Mouse (Mus musculus): Measurements from ENCODE around the gene Crebrf. TPM values are rescaled to one million over a fixed set of nuclear protein-coding genes. Genes with fewer than 3 reads are reported as not detected.

Gene Crebrf
- total and polyA plus RNA-seq, 3 experiments, result 5.8 to 8.1 (median 6.8) TPM

DNA sequence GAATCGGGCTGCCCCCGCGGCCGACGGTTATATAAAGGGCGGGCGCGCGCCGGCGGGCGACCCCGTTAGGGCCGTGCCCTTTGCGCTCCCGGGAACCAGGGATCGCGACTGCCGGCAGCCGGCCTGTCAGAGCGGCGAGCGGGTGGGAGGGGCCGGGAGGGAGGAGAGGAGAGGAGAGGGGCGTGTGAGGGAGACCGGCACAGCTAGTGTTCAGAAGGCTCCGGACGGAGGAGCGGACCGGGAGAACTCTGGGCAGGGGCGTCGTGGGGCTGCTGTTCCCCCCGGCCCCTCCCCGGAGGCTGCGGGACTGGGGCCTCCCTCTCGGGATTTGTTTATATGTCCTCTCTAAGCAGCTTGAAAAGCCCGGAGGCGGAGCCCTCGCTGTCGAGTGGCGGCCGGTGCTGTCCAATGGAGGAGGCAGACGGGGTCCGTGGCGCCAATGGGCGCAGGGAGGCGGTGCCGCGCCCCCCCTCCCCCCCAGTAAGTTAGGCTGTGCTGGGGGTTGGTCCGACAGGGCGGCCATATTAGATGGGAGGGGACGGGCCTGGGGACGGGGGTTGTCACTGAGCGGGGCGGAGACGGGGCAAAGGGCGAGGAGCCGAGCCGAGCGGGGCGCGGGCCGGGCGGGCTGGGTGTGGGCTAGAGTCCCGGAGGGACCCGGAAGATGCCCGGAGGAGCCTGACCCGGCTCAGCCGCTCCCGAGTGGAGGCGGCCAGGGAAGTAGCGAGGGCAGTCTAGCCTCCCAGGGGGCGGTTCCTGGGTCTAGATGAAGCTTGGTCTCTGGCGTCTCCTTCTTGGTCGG is 667 bp downstream of the Crebrf start:
- H3K79me2 ChIP-seq (replicated peaks; ENCODE audit: control insufficient read depth, extremely low read depth, insufficient read depth, poor library complexity, severe bottlenecking), result peaks cover 5% of the 10 kb centered on the region; the same call in 1 of the 2 replicates
- peak overlapping the region; percentile 78 for H3K27ac ChIP-seq (ENCODE audit: insufficient read depth, low read depth)
- dilution Hi-C loops (cut with MboI; ENCODE audit: extremely low pct_ligation_motif_present, extremely low pct_unique_long_range_greater_than_20kb, low sequenced_read_pairs), result no loop called here
- peak overlapping the region; percentile 67 for H3K9ac ChIP-seq (ENCODE audit: insufficient read depth, low read depth)
- H3K27me3 ChIP-seq (replicated peaks), result no peaks in the 10 kb centered on the region
- TF ChIP-seq JUND (conservative IDR thresholded peaks at IDR 0.05; ENCODE audit: low read depth, low read length) (no peak), SMC3 (IDR thresholded peaks at IDR 0.05; ENCODE audit: low read depth, low read length) (peak; percentile 6; the same call in 1 of the 2 replicates), GABPA (IDR thresholded peaks at IDR 0.05; ENCODE audit: insufficient replicate concordance, low read depth, low read length) (no peak), ELF1 (IDR thresholded peaks at IDR 0.05; ENCODE audit: low read depth, low read length) (peak; percentile 65), NRF1 (IDR thresholded peaks at IDR 0.05; ENCODE audit: low read depth, low read length) (peak; percentile 50), TCF12 (IDR thresholded peaks at IDR 0.05; ENCODE audit: low read depth, low read length) (peak; percentile 32; the same call in 1 of the 2 replicates), ZKSCAN1 (IDR thresholded peaks at IDR 0.05; ENCODE audit: borderline replicate concordance, low read depth, low read length) (no peak), KAT2A (IDR thresholded peaks at IDR 0.05; ENCODE audit: insufficient replicate concordance, low read length) (peak; percentile 62; the same call in 1 of the 2 replicates), MAZ (IDR thresholded peaks at IDR 0.05; ENCODE audit: low read depth, low read length) (peak; percentile 97), CTCF (conservative IDR thresholded peaks at IDR 0.05 in 1 of 2, IDR thresholded peaks at IDR 0.05 in 1 of 2; ENCODE audit: low read depth in 2 of 2, low read length in 2 of 2) (no peak), TBP (conservative IDR thresholded peaks at IDR 0.05; ENCODE audit: low read depth, low read length) (0 out of 2 replicates have a peak, but pooled peaks have one; percentile 17), NELFE (IDR thresholded peaks at IDR 0.05; ENCODE audit: low read depth, low read length) (peak; percentile 35), UBTF (IDR thresholded peaks at IDR 0.05; ENCODE audit: low read depth, low read length) (peak; percentile 86; the same call in 1 of the 2 replicates), CHD2 (IDR thresholded peaks at IDR 0.05; ENCODE audit: low read length) (peak; percentile 96), HCFC1 (IDR thresholded peaks at IDR 0.05; ENCODE audit: low read depth, low read length) (peak; percentile 85), POLR2A (IDR thresholded peaks at IDR 0.05; ENCODE audit: low read depth, low read length) (peak; percentile 53), SIN3A (IDR thresholded peaks at IDR 0.05; ENCODE audit: low read length) (peak; percentile 37)
- H3K9me3 ChIP-seq (replicated peaks; ENCODE audit: low read length), result no peaks in the 10 kb centered on the region
- peaks cover 3 to 5% of the 10 kb centered on the region in 2 experiments for H3K36me3 ChIP-seq (replicated peaks in 1 of 2; ENCODE audit: control insufficient read depth in 1 of 2, insufficient read depth in 1 of 2, low read length in 1 of 2)
- DNase-seq (ENCODE audit: extremely low read depth), result peak; percentile 97
- peaks cover 0 to 15% of the 10 kb centered on the region in 2 experiments; a peak in 2 of 4 replicates for H3K4me1 ChIP-seq (ENCODE audit: control insufficient read depth in 1 of 2, insufficient read depth in 2 of 2)
- peak overlapping the region; percentile 75 to 87 (median 82) for H3K4me3 ChIP-seq (replicated peaks in 1 of 3; ENCODE audit: low read depth in 2 of 3, low read length in 2 of 3, poor library complexity in 1 of 3)
- in situ Hi-C loops (cut with MboI; ENCODE audit: low pct_ligation_motif_present, low pct_unique_long_range_greater_than_20kb, low sequenced_read_pairs), result no loop called here
- H3K4me2 ChIP-seq (ENCODE audit: insufficient read depth, low read depth, poor library complexity, severe bottlenecking), result peak overlapping the region; percentile 76; the same call in 1 of the 2 replicates

DNA sequence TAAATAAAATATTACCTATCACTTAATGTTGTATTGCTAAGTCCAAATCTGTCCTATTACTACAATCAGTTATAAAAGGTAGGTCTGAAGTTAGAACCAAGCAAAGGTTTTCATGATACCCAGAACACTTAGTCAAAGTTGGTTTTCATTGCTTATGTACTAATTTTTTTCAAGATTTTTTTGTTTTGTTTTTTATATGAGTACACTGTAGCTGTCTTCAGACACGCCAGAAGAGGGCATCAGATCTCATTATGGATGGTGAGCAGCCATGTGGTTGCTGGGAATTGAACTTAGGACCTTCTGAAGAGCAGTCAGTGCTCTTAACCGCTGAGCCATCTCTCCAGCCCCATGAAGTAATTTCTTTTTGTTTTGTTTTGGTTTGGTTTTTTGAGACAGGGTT is 2.4 kb downstream of the Crebrf start:
- H3K27me3 ChIP-seq (replicated peaks), result no peaks in the 10 kb centered on the region
- no peak overlapping the region for H3K27ac ChIP-seq (ENCODE audit: insufficient read depth, low read depth)
- H3K36me3 ChIP-seq (replicated peaks in 1 of 2; ENCODE audit: control insufficient read depth in 1 of 2, insufficient read depth in 1 of 2, low read length in 1 of 2), result peaks cover 3 to 9% of the 10 kb centered on the region in 2 experiments
- DNase-seq (ENCODE audit: extremely low read depth), result no peak
- peak in 1 of 2 experiments; percentile 48; a peak in 2 of 4 replicates for TF ChIP-seq CTCF (conservative IDR thresholded peaks at IDR 0.05 in 1 of 2, IDR thresholded peaks at IDR 0.05 in 1 of 2; ENCODE audit: low read depth in 2 of 2, low read length in 2 of 2)
- TF ChIP-seq MAX (IDR thresholded peaks at IDR 0.05; ENCODE audit: low read length), result no peak
- no peak for TF ChIP-seq TBP (conservative IDR thresholded peaks at IDR 0.05; ENCODE audit: low read depth, low read length)
- no peak for TF ChIP-seq MAZ (IDR thresholded peaks at IDR 0.05; ENCODE audit: low read depth, low read length)
- no peak for TF ChIP-seq USF2 (conservative IDR thresholded peaks at IDR 0.05; ENCODE audit: low read depth, low read length)
- TF ChIP-seq GABPA (IDR thresholded peaks at IDR 0.05; ENCODE audit: insufficient replicate concordance, low read depth, low read length), result no peak
- TF ChIP-seq ZKSCAN1 (IDR thresholded peaks at IDR 0.05; ENCODE audit: borderline replicate concordance, low read depth, low read length), result no peak
- TF ChIP-seq SMC3 (IDR thresholded peaks at IDR 0.05; ENCODE audit: low read depth, low read length), result peak; percentile 29
- TF ChIP-seq RCOR1 (conservative IDR thresholded peaks at IDR 0.05; ENCODE audit: low read depth, low read length), result no peak
- TF ChIP-seq RAD21 (IDR thresholded peaks at IDR 0.05; ENCODE audit: low read depth, low read length), result peak; percentile 27
- TF ChIP-seq CHD1 (IDR thresholded peaks at IDR 0.05; ENCODE audit: low read depth, low read length), result no peak
- TF ChIP-seq ELF1 (IDR thresholded peaks at IDR 0.05; ENCODE audit: low read depth, low read length), result no peak
- no peak for TF ChIP-seq HCFC1 (IDR thresholded peaks at IDR 0.05; ENCODE audit: low read depth, low read length)
- TF ChIP-seq MYC (IDR thresholded peaks at IDR 0.05; ENCODE audit: low read depth, low read length), result peak; percentile 71
- TF ChIP-seq ZNF384 (IDR thresholded peaks at IDR 0.05; ENCODE audit: low read depth, low read length), result peak; percentile 58
- TF ChIP-seq KAT2A (IDR thresholded peaks at IDR 0.05; ENCODE audit: insufficient replicate concordance, low read length), result no peak
- no peak for TF ChIP-seq JUND (conservative IDR thresholded peaks at IDR 0.05; ENCODE audit: low read depth, low read length)
- no peak for TF ChIP-seq EP300 (IDR thresholded peaks at IDR 0.05; ENCODE audit: low read length)
- no peak for TF ChIP-seq ZMIZ1 (IDR thresholded peaks at IDR 0.05; ENCODE audit: low read depth, low read length)
- TF ChIP-seq USF1 (IDR thresholded peaks at IDR 0.05; ENCODE audit: low read depth, low read length), result no peak
- no peak for TF ChIP-seq E2F4 (IDR thresholded peaks at IDR 0.05; ENCODE audit: insufficient replicate concordance, low read depth, low read length)
- no peak overlapping the region for H3K4me2 ChIP-seq (ENCODE audit: insufficient read depth, low read depth, poor library complexity, severe bottlenecking)
- no peak overlapping the region for H3K4me3 ChIP-seq (replicated peaks in 1 of 3; ENCODE audit: low read depth in 2 of 3, low read length in 2 of 3, poor library complexity in 1 of 3)
- H3K9ac ChIP-seq (ENCODE audit: insufficient read depth, low read depth), result no peak overlapping the region
- no peaks in the 10 kb centered on the region for H3K9me3 ChIP-seq (replicated peaks; ENCODE audit: low read length)
- in situ Hi-C loops (cut with MboI; ENCODE audit: low pct_ligation_motif_present, low pct_unique_long_range_greater_than_20kb, low sequenced_read_pairs), result no loop called here
- H3K79me2 ChIP-seq (replicated peaks; ENCODE audit: control insufficient read depth, extremely low read depth, insufficient read depth, poor library complexity, severe bottlenecking), result peaks cover 7% of the 10 kb centered on the region; the same call in 1 of the 2 replicates
- dilution Hi-C loops (cut with MboI; ENCODE audit: extremely low pct_ligation_motif_present, extremely low pct_unique_long_range_greater_than_20kb, low sequenced_read_pairs), result no loop called here
- H3K4me1 ChIP-seq (ENCODE audit: control insufficient read depth in 1 of 2, insufficient read depth in 2 of 2), result peaks cover 0 to 10% of the 10 kb centered on the region in 2 experiments; a peak in 2 of 4 replicates

Measured in CH12.LX (cell line).